Mouse (Mus musculus) stomach, postnatal 0 days (tissue): ENCODE results near the gene 4931428F04Rik. TPM values are rescaled to one million over a fixed set of nuclear protein-coding genes. Genes with fewer than 3 reads are reported as not detected.

Experiments
- ATAC-seq: fragments of 200-750 bp; cut with Nextera tagmentation; 2 replicates; pipeline ENCODE4 v1.8.0; 2017; ENCODE audit not compliant: low FRiP score, low TSS enrichment
- DNase-seq: peaks from one replicate; pipeline ENCODE4 v3.0.0-alpha.2; 2016; ENCODE audit warnings: low spot score
- H3K27ac ChIP-seq: fragments of 300-500 bp; sonication (generic); replicated peaks from 2 replicates; pipeline ENCODE4 v1.5.1; 2014; ENCODE audit warnings: mild to moderate bottlenecking, control low read depth
- H3K27me3 ChIP-seq: fragments of 300-500 bp; sonication (generic); 2 replicates; pipeline ENCODE4 v1.6.1; 2014; ENCODE audit warnings: low read length; ENCODE audit not compliant: control insufficient read depth, insufficient read depth
- H3K36me3 ChIP-seq: fragments of 300-500 bp; sonication (generic); 2 replicates; pipeline ENCODE4 v1.6.1; 2014; ENCODE audit warnings: low read length, mixed read lengths; ENCODE audit not compliant: control insufficient read depth, insufficient read depth
- H3K4me1 ChIP-seq: fragments of 300-500 bp; sonication (generic); replicated peaks from 2 replicates; pipeline ENCODE4 v1.6.1; 2014; ENCODE audit warnings: antibody characterized with exemption; ENCODE audit not compliant: control insufficient read depth, insufficient read depth
- H3K4me2 ChIP-seq: fragments of 300-500 bp; sonication (generic); replicated peaks from 2 replicates; pipeline ENCODE4 v1.6.1; 2014; ENCODE audit warnings: low read depth, mild to moderate bottlenecking, control low read depth, moderate library complexity
- H3K4me3 ChIP-seq: fragments of 300-500 bp; sonication (generic); 2 replicates; pipeline ENCODE4 v1.5.1; 2014; ENCODE audit warnings: low read depth, low read length, control low read depth
- H3K9ac ChIP-seq: fragments of 300-500 bp; sonication (generic); 2 replicates; pipeline ENCODE4 v1.6.1; 2014; ENCODE audit warnings: mild to moderate bottlenecking, low read length, control low read depth, mixed read lengths
- H3K9me3 ChIP-seq: fragments of 300-500 bp; sonication (generic); 2 replicates; pipeline ENCODE4 v1.6.1; 2016; ENCODE audit warnings: low read length; ENCODE audit not compliant: control insufficient read depth
- CTCF ChIP-seq: IDR thresholded peaks from 2 replicates; pipeline ENCODE4 v1.5.1; 2016; ENCODE audit warnings: antibody characterized with exemption, low read depth, mild to moderate bottlenecking, moderate library complexity
- EP300 ChIP-seq: optimal IDR thresholded peaks from 2 replicates; pipeline ENCODE3; 2016; ENCODE audit warnings: antibody characterized with exemption
- WGBS: fragments of 180-500 bp; shearing (Covaris S2); extraction: QIAGEN DNeasy Blood & Tissue Kit; methylation state at CpG from one replicate; pipeline ENCODE4 v1.1.7; 2014; 5-methylcytosine and 5-hydroxymethylcytosine counted together
- polyA plus RNA-seq: library from polyadenylated mRNA; unstranded; fragments of >200 nt; fragmentation: Nextera tagmentation; extraction: Ambion mirVana; gene quantifications from 2 replicates; pipeline ENCODE4 v1.2.1, GENCODE M21; 2015

The 4931428F04Rik gene
- polyA plus RNA-seq, 1 experiment from 2014 or later: 1.9 TPM

DNA sequence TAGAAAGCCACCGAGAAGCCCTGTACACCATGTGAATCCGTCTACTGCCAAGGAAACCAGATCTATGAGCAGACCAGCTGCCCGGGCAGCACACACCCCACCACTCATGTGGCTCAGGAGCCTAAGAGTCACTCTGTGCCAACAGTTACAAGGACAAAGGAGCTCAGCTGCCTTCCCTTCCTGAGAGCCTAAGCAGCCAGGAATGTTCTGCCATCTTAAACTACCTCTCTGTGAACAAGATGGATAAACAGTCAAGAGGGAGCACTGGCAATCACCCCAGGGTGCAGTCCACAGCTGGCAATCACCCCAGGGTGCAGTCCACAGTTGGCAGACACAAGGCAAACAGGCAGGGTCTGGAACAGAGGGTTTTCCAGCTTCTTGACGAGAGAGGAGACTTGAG lies 28.3 kb upstream of the 4931428F04Rik start:
- Histone ChIP-seq H3K36me3 (peaks cover 12% of the 10 kb centered on the region; the same call in 1 of the 2 replicates), H3K4me1 (no peaks in the 10 kb centered on the region), H3K27ac (no peak overlapping the region), H3K9ac (no peak overlapping the region), H3K27me3 (no peaks in the 10 kb centered on the region), H3K4me2 (no peak overlapping the region), H3K9me3 (no peaks in the 10 kb centered on the region), H3K4me3 (no peak overlapping the region)
- DNase-seq: peak; percentile 13
- TF ChIP-seq CTCF (no peak), EP300 (no peak)
- ATAC-seq: no peak; the same call in 1 of the 2 replicates
- 82% methylated on average over 4 of the region's 4 CpGs for WGBS

DNA sequence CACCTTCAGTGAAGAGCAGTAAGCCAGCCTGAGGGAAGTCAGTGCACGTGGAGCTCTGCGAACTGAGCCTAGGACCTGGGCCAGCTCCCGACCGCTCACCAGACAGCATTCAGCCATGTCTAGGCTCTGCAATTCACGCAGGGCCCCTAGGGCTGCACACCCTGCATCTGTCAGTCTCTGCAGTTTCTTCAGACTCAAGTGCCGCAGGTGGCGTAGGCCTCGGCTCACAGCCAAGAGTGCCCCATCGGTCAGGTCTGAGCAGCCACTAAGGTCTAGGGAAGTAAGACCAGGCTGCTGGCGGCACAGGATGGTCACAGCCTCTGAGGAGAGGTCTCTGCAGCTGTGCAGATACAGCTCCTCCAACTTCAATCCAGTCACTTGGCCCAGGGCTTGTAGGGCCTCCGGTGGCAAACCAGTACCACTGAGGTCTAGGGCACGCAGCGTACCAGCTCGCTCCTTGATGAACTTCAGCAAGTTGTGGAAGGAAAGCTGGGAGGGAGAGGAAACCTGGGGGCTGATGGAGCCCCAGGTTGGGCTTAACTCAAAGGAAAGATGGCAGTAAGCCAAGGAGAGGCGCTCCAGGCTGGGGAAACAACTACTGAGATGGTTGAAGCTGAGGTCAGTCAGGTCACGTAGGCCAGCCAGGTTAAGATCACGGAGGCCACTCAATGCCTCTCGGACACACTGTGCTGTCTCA lies 25.6 kb upstream of the 4931428F04Rik start:
- no peak for DNase-seq
- Histone ChIP-seq H3K9ac (no peak overlapping the region), H3K36me3 (peaks cover 13% of the 10 kb centered on the region; the same call in 1 of the 2 replicates), H3K4me3 (no peak overlapping the region), H3K4me2 (no peak overlapping the region), H3K27me3 (no peaks in the 10 kb centered on the region), H3K27ac (no peak overlapping the region), H3K4me1 (no peaks in the 10 kb centered on the region), H3K9me3 (no peaks in the 10 kb centered on the region)
- ATAC-seq: no peak
- WGBS: 87% methylated on average over 18 of the region's 18 CpGs
- no peak for TF ChIP-seq EP300
- no peak for TF ChIP-seq CTCF

- Histone ChIP-seq H3K9me3 (no peaks in the 10 kb centered on the region), H3K4me3 (no peak overlapping the region), H3K27me3 (no peaks in the 10 kb centered on the region), H3K9ac (no peak overlapping the region), H3K4me1 (no peaks in the 10 kb centered on the region), H3K27ac (no peak overlapping the region), H3K36me3 (peaks cover 13% of the 10 kb centered on the region), H3K4me2 (no peak overlapping the region)
- DNase-seq: no peak
- TF ChIP-seq EP300: no peak
- no peak for TF ChIP-seq CTCF
- no peak for ATAC-seq
- WGBS: 79% methylated on average over 9 of the region's 9 CpGs
These were observed 24.1 kb upstream of the 4931428F04Rik start for GRCm38 (mm10) chr8:105313622-105314402.

DNA sequence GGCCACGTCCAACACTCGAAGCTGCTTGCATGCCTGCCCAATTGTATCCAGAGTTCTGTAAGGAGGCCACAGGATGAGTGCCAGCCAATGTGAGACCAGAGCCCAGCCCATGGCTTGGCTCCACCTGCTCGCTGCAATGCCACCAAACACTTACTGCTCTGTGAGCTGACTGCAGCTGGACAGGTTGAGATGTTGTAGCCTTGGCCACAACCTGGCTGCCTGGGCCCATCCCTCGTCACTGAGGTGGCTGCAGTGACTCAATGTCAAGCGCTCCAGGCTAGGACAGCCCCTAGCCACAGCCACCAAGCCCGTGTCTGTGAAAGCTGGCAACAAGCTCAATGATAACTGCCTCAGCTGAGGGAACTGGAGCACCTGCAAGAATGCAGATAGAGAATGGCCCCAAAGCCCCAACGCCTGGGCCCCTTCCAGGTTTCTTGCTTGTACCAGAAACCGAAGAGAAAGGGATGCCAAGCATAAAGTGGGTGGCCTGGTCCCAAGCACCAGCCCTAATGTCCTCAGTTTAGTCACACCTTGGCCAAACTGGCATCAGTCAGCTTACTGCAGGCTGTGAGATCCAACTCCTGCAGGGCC lies 23.3 kb upstream of the 4931428F04Rik start:
- H3K4me1 ChIP-seq: no peaks in the 10 kb centered on the region
- no peaks in the 10 kb centered on the region for H3K9me3 ChIP-seq
- no peak overlapping the region for H3K27ac ChIP-seq
- H3K4me2 ChIP-seq: no peak overlapping the region
- peaks cover 14% of the 10 kb centered on the region for H3K36me3 ChIP-seq
- ATAC-seq: no peak
- DNase-seq: no peak
- H3K4me3 ChIP-seq: no peak overlapping the region
- 90% methylated on average over 8 of the region's 8 CpGs for WGBS
- no peak overlapping the region for H3K9ac ChIP-seq
- H3K27me3 ChIP-seq: no peaks in the 10 kb centered on the region
- TF ChIP-seq CTCF (no peak), EP300 (no peak)

DNA sequence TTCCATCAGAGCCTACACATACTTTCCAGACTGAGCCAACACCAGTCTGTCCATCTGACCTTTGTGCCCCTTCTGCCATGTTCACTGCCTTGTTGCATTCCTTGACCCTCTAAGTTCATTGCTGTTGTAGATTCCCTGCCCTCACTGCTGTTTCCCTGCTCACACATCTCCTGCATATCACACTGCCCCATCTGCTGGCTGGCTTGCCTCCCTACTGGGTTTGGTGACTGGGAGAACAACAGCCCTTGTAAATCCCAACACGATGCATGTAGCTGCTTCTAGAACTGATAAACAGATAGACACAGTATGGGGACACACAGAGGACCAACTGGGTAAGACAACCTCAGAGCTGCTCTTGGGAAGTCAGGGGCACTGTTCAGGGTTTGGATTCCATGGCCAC lies 22.1 kb upstream of the 4931428F04Rik start:
- Histone ChIP-seq H3K4me2 (no peak overlapping the region), H3K27ac (no peak overlapping the region), H3K4me1 (no peaks in the 10 kb centered on the region), H3K9ac (no peak overlapping the region), H3K4me3 (no peak overlapping the region), H3K36me3 (peaks cover 16% of the 10 kb centered on the region), H3K9me3 (no peaks in the 10 kb centered on the region), H3K27me3 (no peaks in the 10 kb centered on the region)
- ATAC-seq (no peak), DNase-seq (no peak)
- TF ChIP-seq CTCF (0 out of 2 replicates have a peak, but pooled peaks have one; percentile 19), EP300 (no peak)
- WGBS: 79% methylated on average over 1 of the region's 1 CpGs
